Mouse (Mus musculus) cerebellum, adult 2 months (tissue): ENCODE measurements at regions not wholly inside any gene's neighbourhood (a gene's known extent, or its start where the extent isn't known, plus 50 kb on each side); places are given as distances from the start of the nearest gene placed in this dataset.
A peak's percentile ranks its signal among the peaks of the same experiment; 100 is the strongest.

Experiments
- DNase-seq, 2 experiments: peaks; one replicate each; pipeline ENCODE4 v3.0.0; 2021
- H3K27ac ChIP-seq: fragments of 200-500 bp; 2 replicates; pipeline ENCODE4 v1.5.1; 2012; ENCODE audit warnings: low read length, control low read depth, inconsistent platforms; ENCODE audit not compliant: insufficient read depth
- H3K27me3 ChIP-seq: fragments of 200-500 bp; 2 replicates; pipeline ENCODE4 v1.6.1; 2012; ENCODE audit warnings: inconsistent platforms, mild to moderate bottlenecking, low read length, moderate library complexity; ENCODE audit not compliant: control insufficient read depth, insufficient read depth
- H3K4me1 ChIP-seq: fragments of 200-500 bp; 2 replicates; pipeline ENCODE4 v1.6.1; 2011; ENCODE audit warnings: low read length; ENCODE audit not compliant: control insufficient read depth, insufficient read depth
- H3K4me3 ChIP-seq: fragments of 200-500 bp; replicated peaks from 2 replicates; pipeline ENCODE3; 2011; ENCODE audit warnings: mild to moderate bottlenecking, low read depth, low read length, control low read depth; ENCODE audit not compliant: insufficient read depth
- CTCF ChIP-seq: fragments of 200-500 bp; IDR thresholded peaks from 2 replicates; pipeline ENCODE4 v1.5.1; 2011; ENCODE audit warnings: low read depth, mild to moderate bottlenecking, control low read depth, low read length, moderate library complexity, borderline replicate concordance; ENCODE audit not compliant: insufficient read depth
- POLR2A ChIP-seq: fragments of 200-500 bp; IDR thresholded peaks from 2 replicates; pipeline ENCODE4 v1.6.1; 2011; ENCODE audit warnings: low read length, control low read depth, borderline replicate concordance; ENCODE audit not compliant: insufficient read depth
- WGBS: fragments of 180-500 bp; shearing (Covaris S2); methylation state at CpG from one replicate; pipeline ENCODE4 v1.1.7; 2018; 5-methylcytosine and 5-hydroxymethylcytosine counted together

GRCm38 (mm10) chr15:68360956-68361908, 1860.5 kb upstream of the Lrrc6 start:
- Histone ChIP-seq H3K27me3 (no peaks in the 10 kb centered on the region), H3K4me1 (peaks cover 4% of the 10 kb centered on the region; the same call in 1 of the 2 replicates), H3K27ac (no peak overlapping the region), H3K4me3 (peak overlapping the region; percentile 77)
- TF ChIP-seq CTCF, result no peak
- no peak for TF ChIP-seq POLR2A
- WGBS, result 11% methylated on average over 6 of the region's 6 CpGs
- DNase-seq, result peak in 1 of 2 experiments; percentile 23

- DNase-seq, result no peak
- no peak overlapping the region for H3K4me3 ChIP-seq
- peaks cover 4% of the 10 kb centered on the region; the same call in 1 of the 2 replicates for H3K4me1 ChIP-seq
- WGBS, result 69% methylated on average over 3 of the region's 3 CpGs
- H3K27me3 ChIP-seq, result no peaks in the 10 kb centered on the region
- no peak for TF ChIP-seq CTCF
- no peak for TF ChIP-seq POLR2A
- H3K27ac ChIP-seq, result no peak overlapping the region
These were observed 1858.8 kb upstream of the Lrrc6 start for GRCm38 (mm10) chr15:68359496-68359895.

- no peak for DNase-seq
- Histone ChIP-seq H3K4me1 (peaks cover under 1% of the 10 kb centered on the region; the same call in 1 of the 2 replicates), H3K27me3 (no peaks in the 10 kb centered on the region), H3K4me3 (no peak overlapping the region), H3K27ac (no peak overlapping the region)
- 83% methylated on average over 1 of the region's 1 CpGs for WGBS
- TF ChIP-seq POLR2A (no peak), CTCF (no peak)
These were observed 1855.2 kb upstream of the Lrrc6 start for GRCm38 (mm10) chr15:68355957-68356356.

GRCm38 (mm10) chr15:68344652-68345051, 1843.9 kb upstream of the Lrrc6 start:
- H3K4me3 ChIP-seq, result no peak overlapping the region
- TF ChIP-seq POLR2A, result no peak
- no peak for TF ChIP-seq CTCF
- WGBS, result 40% methylated on average over 3 of the region's 3 CpGs

GRCm38 (mm10) chr15:68342542-68342941, 1841.8 kb upstream of the Lrrc6 start:
- 96% methylated on average over 1 of the region's 1 CpGs for WGBS
- no peak overlapping the region for H3K4me3 ChIP-seq
- DNase-seq, result no peak

More at GRCm38 (mm10) chr15:68344652-68345051, 1843.9 kb upstream of the Lrrc6 start:
- Histone ChIP-seq H3K27ac (no peak overlapping the region), H3K27me3 (no peaks in the 10 kb centered on the region), H3K4me1 (peaks cover 3% of the 10 kb centered on the region; the same call in 1 of the 2 replicates)
- peak; percentile 34 to 60 for DNase-seq

GRCm38 (mm10) chr15:68341056-68341455, 1840.3 kb upstream of the Lrrc6 start:
- Histone ChIP-seq H3K27me3 (no peaks in the 10 kb centered on the region), H3K4me3 (no peak overlapping the region), H3K4me1 (peaks cover 3% of the 10 kb centered on the region; the same call in 1 of the 2 replicates), H3K27ac (no peak overlapping the region)
- TF ChIP-seq CTCF, result no peak
- TF ChIP-seq POLR2A, result no peak
- DNase-seq, result no peak
- 71% methylated on average over 5 of the region's 5 CpGs for WGBS

More at GRCm38 (mm10) chr15:68342542-68342941, 1841.8 kb upstream of the Lrrc6 start:
- H3K4me1 ChIP-seq, result peaks cover 3% of the 10 kb centered on the region; the same call in 1 of the 2 replicates
- H3K27me3 ChIP-seq, result no peaks in the 10 kb centered on the region
- no peak overlapping the region for H3K27ac ChIP-seq
- TF ChIP-seq CTCF (no peak), POLR2A (no peak)

GRCm38 (mm10) chr15:68337264-68337663, 1836.6 kb upstream of the Lrrc6 start:
- DNase-seq, result no peak
- WGBS, result 89% methylated on average over 2 of the region's 2 CpGs
- no peaks in the 10 kb centered on the region for H3K27me3 ChIP-seq
- no peak overlapping the region for H3K4me3 ChIP-seq
- no peak for TF ChIP-seq CTCF
- TF ChIP-seq POLR2A, result no peak
- no peak overlapping the region for H3K27ac ChIP-seq
- H3K4me1 ChIP-seq, result no peaks in the 10 kb centered on the region

- H3K4me1 ChIP-seq, result no peaks in the 10 kb centered on the region
- DNase-seq, result no peak
- H3K27ac ChIP-seq, result no peak overlapping the region
- TF ChIP-seq POLR2A (no peak), CTCF (no peak)
- no peaks in the 10 kb centered on the region for H3K27me3 ChIP-seq
- H3K4me3 ChIP-seq, result no peak overlapping the region
These were observed 1835.1 kb upstream of the Lrrc6 start for GRCm38 (mm10) chr15:68335837-68336236.
